Mouse (Mus musculus) hindbrain, embryonic 16.5 days (tissue): ENCODE results near the gene Gm21118. TPM values are rescaled to one million over a fixed set of nuclear protein-coding genes. Genes with fewer than 3 reads are reported as not detected.
"Not testable (repeated sequence)": the region's sequence is repeated elsewhere in the genome, so short reads cannot be mapped to it uniquely, and the experiment has no call there.

Experiments used
- ATAC-seq: fragments of 200-750 bp; cut with Nextera tagmentation; 2 replicates; pipeline ENCODE4 v1.8.0; 2017; ENCODE audit warnings: moderate TSS enrichment, moderate library complexity
- H3K27ac ChIP-seq: fragments of 300-500 bp; sonication (generic); 2 replicates; pipeline ENCODE4 v1.5.1; 2014; ENCODE audit warnings: low read depth, mild to moderate bottlenecking, control low read depth, low read length, moderate library complexity
- H3K27me3 ChIP-seq: fragments of 300-500 bp; sonication (generic); replicated peaks from 2 replicates; pipeline ENCODE4 v1.6.1; 2014; ENCODE audit warnings: low read length; ENCODE audit not compliant: control insufficient read depth, insufficient read depth
- H3K36me3 ChIP-seq: fragments of 300-500 bp; sonication (generic); 2 replicates; pipeline ENCODE4 v1.6.1; 2014; ENCODE audit warnings: mild to moderate bottlenecking, low read length, moderate library complexity, mixed read lengths; ENCODE audit not compliant: control insufficient read depth, insufficient read depth
- H3K4me1 ChIP-seq: fragments of 300-500 bp; sonication (generic); 2 replicates; pipeline ENCODE4 v1.6.1; 2014; ENCODE audit warnings: low read depth, low read length; ENCODE audit not compliant: control insufficient read depth, insufficient read depth
- H3K4me2 ChIP-seq: fragments of 300-500 bp; sonication (generic); 2 replicates; pipeline ENCODE4 v1.6.1; 2014; ENCODE audit warnings: mild to moderate bottlenecking, low read length, control low read depth, moderate library complexity
- H3K4me3 ChIP-seq: fragments of 300-500 bp; sonication (generic); 2 replicates; pipeline ENCODE4 v1.5.1; 2014; ENCODE audit warnings: mild to moderate bottlenecking, low read length, control low read depth, moderate library complexity
- H3K9ac ChIP-seq: fragments of 300-500 bp; sonication (generic); 2 replicates; pipeline ENCODE4 v1.6.1; 2014; ENCODE audit warnings: low read depth, mild to moderate bottlenecking, control low read depth, low read length, moderate library complexity
- H3K9me3 ChIP-seq: fragments of 300-500 bp; sonication (generic); 2 replicates; pipeline ENCODE4 v1.6.1; 2014; ENCODE audit warnings: mild to moderate bottlenecking, low read length, moderate library complexity; ENCODE audit not compliant: control insufficient read depth
- WGBS: fragments of 180-500 bp; shearing (Covaris S2); extraction: QIAGEN DNeasy Blood & Tissue Kit; methylation state at CpG from one replicate; pipeline ENCODE4 v1.1.7; 2014; 5-methylcytosine and 5-hydroxymethylcytosine counted together
- polyA plus RNA-seq: library from polyadenylated mRNA; unstranded; fragments of >200 nt; fragmentation: Nextera tagmentation; extraction: Ambion mirVana; gene quantifications from 2 replicates; pipeline ENCODE4 v1.2.1, GENCODE M21; 2015

The Gm21118 gene
- polyA plus RNA-seq = not detected in 2 replicates

DNA sequence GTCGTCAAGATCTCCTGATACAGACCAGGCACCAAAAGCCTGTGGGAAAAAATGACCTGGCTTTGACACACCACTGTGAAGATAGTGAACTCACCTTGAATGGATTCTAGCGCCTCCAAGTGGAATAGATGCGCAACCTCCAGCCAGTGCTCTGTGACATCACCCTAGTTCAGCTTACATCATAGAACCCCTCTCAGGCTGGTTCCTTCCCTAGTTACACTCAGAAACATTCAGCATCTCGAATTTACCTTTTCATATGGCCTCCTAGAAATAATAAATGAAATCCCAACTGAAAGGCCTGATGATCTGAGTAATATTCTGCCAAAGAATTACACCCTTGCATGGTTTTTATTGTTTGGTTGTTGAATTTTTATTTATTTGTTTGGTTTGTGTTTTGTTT, at the start of gene Gm21118:
Gene Gm21118 (minus strand): TSS at position 101 of the 400 bp plus-strand sequence.
- H3K9ac ChIP-seq, H3K36me3 ChIP-seq, H3K4me3 ChIP-seq, H3K27ac ChIP-seq, ATAC-seq, H3K4me1 ChIP-seq, H3K4me2 ChIP-seq, H3K27me3 ChIP-seq, H3K9me3 ChIP-seq: not testable (repeated sequence)
- WGBS = no CpG with 5 or more reads among the region's 4 CpGs

DNA sequence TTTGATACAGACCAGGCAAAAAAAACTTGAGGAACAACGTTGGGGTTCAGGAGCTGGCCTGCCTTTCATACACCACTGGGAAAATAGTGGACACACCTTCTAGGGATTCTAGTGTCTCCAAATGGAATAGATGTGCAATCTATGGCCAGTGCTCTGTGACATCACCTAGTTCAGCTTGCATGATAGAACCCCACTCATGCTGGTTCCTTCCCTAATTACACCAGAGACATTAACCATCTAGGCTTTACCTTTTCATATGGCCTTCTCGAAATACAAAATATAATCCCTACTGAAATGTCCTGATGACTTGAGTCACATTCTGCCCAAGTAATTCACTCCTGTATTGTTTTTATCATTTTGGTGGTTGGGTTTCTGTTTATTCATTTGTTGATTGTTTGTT, 29.7 kb upstream of the Gm21118 start, which contains the start of the genes Gm29423 and Gm29644:
Gene Gm29423 (minus strand): TSS at position 101 of the 400 bp plus-strand sequence.
Gene Gm29644 (minus strand): TSS at position 157 of the 400 bp plus-strand sequence.
- H3K27ac ChIP-seq, H3K4me2 ChIP-seq, H3K27me3 ChIP-seq, H3K4me3 ChIP-seq, ATAC-seq, H3K9me3 ChIP-seq, H3K4me1 ChIP-seq, H3K9ac ChIP-seq, H3K36me3 ChIP-seq: not testable (repeated sequence)
- no CpG with 5 or more reads among the region's 2 CpGs for WGBS

Other genes starting within 250 kb of the Gm21118 start
- gene Gm29423, start 29.6 kb upstream of the Gm21118 start, polyA plus RNA-seq = not detected in 2 replicates
- gene Gm29644, start 29.7 kb upstream of the Gm21118 start, polyA plus RNA-seq = not detected in 2 replicates
- gene Gm20888, start 168.2 kb upstream of the Gm21118 start, polyA plus RNA-seq = not detected in 2 replicates